Mouse (Mus musculus) cerebellum, adult 2 months (tissue): ENCODE data around the gene Ppm1h. TPM values are rescaled to one million over a fixed set of nuclear protein-coding genes. Genes with fewer than 3 reads are reported as not detected.
A peak's percentile ranks its signal among the peaks of the same experiment; 100 is the strongest.

ENCODE experiments used
- DNase-seq, 2 experiments: peaks; one replicate each; pipeline ENCODE4 v3.0.0; 2021
- H3K27ac ChIP-seq: fragments of 200-500 bp; 2 replicates; pipeline ENCODE4 v1.5.1; 2012; ENCODE audit warnings: low read length, control low read depth, inconsistent platforms; ENCODE audit not compliant: insufficient read depth
- H3K27me3 ChIP-seq: fragments of 200-500 bp; 2 replicates; pipeline ENCODE4 v1.6.1; 2012; ENCODE audit warnings: inconsistent platforms, mild to moderate bottlenecking, low read length, moderate library complexity; ENCODE audit not compliant: control insufficient read depth, insufficient read depth
- H3K4me1 ChIP-seq: fragments of 200-500 bp; 2 replicates; pipeline ENCODE4 v1.6.1; 2011; ENCODE audit warnings: low read length; ENCODE audit not compliant: control insufficient read depth, insufficient read depth
- H3K4me3 ChIP-seq: fragments of 200-500 bp; replicated peaks from 2 replicates; pipeline ENCODE3; 2011; ENCODE audit warnings: mild to moderate bottlenecking, low read depth, low read length, control low read depth; ENCODE audit not compliant: insufficient read depth
- CTCF ChIP-seq: fragments of 200-500 bp; IDR thresholded peaks from 2 replicates; pipeline ENCODE4 v1.5.1; 2011; ENCODE audit warnings: low read depth, mild to moderate bottlenecking, control low read depth, low read length, moderate library complexity, borderline replicate concordance; ENCODE audit not compliant: insufficient read depth
- POLR2A ChIP-seq: fragments of 200-500 bp; IDR thresholded peaks from 2 replicates; pipeline ENCODE4 v1.6.1; 2011; ENCODE audit warnings: low read length, control low read depth, borderline replicate concordance; ENCODE audit not compliant: insufficient read depth
- WGBS: fragments of 180-500 bp; shearing (Covaris S2); methylation state at CpG from one replicate; pipeline ENCODE4 v1.1.7; 2018; 5-methylcytosine and 5-hydroxymethylcytosine counted together
- polyA plus RNA-seq: library from polyadenylated mRNA; depleted of rRNA; stranded (reverse); fragments of >200 nt; gene quantifications from 2 replicates; pipeline ENCODE4 v1.2.3, GENCODE M21; 2012; rRNA removed

Ppm1h gene
- polyA plus RNA-seq, 1 experiment, result 30.4 TPM

- H3K27me3 ChIP-seq, result no peaks in the 10 kb centered on the region
- 8% methylated on average over 52 of the region's 54 CpGs for WGBS
- TF ChIP-seq CTCF (no peak), POLR2A (no peak; the same call in 1 of the 2 replicates)
- peak overlapping the region; percentile 65 for H3K4me3 ChIP-seq
- DNase-seq, result peak; percentile 88 to 90
- H3K27ac ChIP-seq, result peak overlapping the region; percentile 98
- peaks cover 19% of the 10 kb centered on the region for H3K4me1 ChIP-seq
Observed at GRCm38 (mm10) chr10:122986320-122987225, 308.0 kb downstream of the Ppm1h start.

GRCm38 (mm10) chr10:122987671-122988128 is 309.1 kb downstream of the Ppm1h start:
- Histone ChIP-seq H3K27me3 (no peaks in the 10 kb centered on the region), H3K4me3 (no peak overlapping the region), H3K27ac (no peak overlapping the region), H3K4me1 (peaks cover 21% of the 10 kb centered on the region)
- DNase-seq, result peak; percentile 47 to 57
- peak; percentile 44; the same call in 1 of the 2 replicates for TF ChIP-seq CTCF
- no peak for TF ChIP-seq POLR2A
- WGBS, result 22% methylated on average over 9 of the region's 9 CpGs

- Histone ChIP-seq H3K4me1 (peaks cover 21% of the 10 kb centered on the region), H3K27ac (no peak overlapping the region), H3K4me3 (no peak overlapping the region), H3K27me3 (no peaks in the 10 kb centered on the region)
- 83% methylated on average over 7 of the region's 7 CpGs for WGBS
- no peak for DNase-seq
- no peak for TF ChIP-seq POLR2A
Observed at GRCm38 (mm10) chr10:122988372-122988771, 309.8 kb downstream of the Ppm1h start.

- peak in 1 of 2 experiments; percentile 66 for DNase-seq
- TF ChIP-seq POLR2A (no peak), CTCF (no peak)
- no peak overlapping the region; the same call in 1 of the 2 replicates for H3K27ac ChIP-seq
- H3K4me1 ChIP-seq, result peaks cover 21% of the 10 kb centered on the region
- H3K27me3 ChIP-seq, result no peaks in the 10 kb centered on the region
- 33% methylated on average over 9 of the region's 9 CpGs for WGBS
- H3K4me3 ChIP-seq, result no peak overlapping the region
Observed at GRCm38 (mm10) chr10:122989916-122990315, 311.4 kb downstream of the Ppm1h start.

- Histone ChIP-seq H3K4me3 (no peak overlapping the region), H3K27me3 (no peaks in the 10 kb centered on the region), H3K27ac (peak overlapping the region; percentile 60), H3K4me1 (peaks cover 21% of the 10 kb centered on the region)
- DNase-seq, result peak; percentile 41 to 47
- no peak for TF ChIP-seq POLR2A
- TF ChIP-seq CTCF, result 0 out of 2 replicates have a peak, but pooled peaks have one; percentile 8
- 59% methylated on average over 6 of the region's 6 CpGs for WGBS
Observed at GRCm38 (mm10) chr10:122990606-122991005, 312.0 kb downstream of the Ppm1h start.

DNA sequence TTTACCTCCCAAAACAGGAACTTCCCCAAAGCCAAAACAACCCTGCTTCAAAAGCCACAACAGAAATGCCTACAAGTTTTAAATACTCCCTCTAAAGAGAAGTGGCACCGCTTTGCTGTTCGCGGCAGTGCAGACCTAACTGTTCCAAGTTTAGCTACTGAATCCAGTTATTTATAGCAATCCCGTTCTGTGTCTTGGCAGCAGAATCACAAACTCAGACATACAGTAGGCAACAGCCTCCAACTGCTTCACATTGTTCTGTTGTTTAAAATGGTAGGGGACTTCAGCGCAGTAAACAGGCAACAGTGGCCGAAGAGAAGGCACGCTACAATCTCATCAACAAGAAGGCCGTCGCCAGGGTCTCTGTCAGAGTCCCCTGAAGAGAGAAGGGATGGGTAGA is 312.5 kb downstream of the Ppm1h start:
- no peak overlapping the region for H3K4me3 ChIP-seq
- no peaks in the 10 kb centered on the region for H3K27me3 ChIP-seq
- DNase-seq, result peak; percentile 53 to 80
- H3K4me1 ChIP-seq, result peaks cover 21% of the 10 kb centered on the region
- peak overlapping the region; percentile 60 for H3K27ac ChIP-seq
- WGBS, result 17% methylated on average over 9 of the region's 9 CpGs
- TF ChIP-seq POLR2A (no peak), CTCF (no peak)

- Histone ChIP-seq H3K4me3 (no peak overlapping the region), H3K27me3 (no peaks in the 10 kb centered on the region), H3K4me1 (peaks cover 21% of the 10 kb centered on the region), H3K27ac (peak overlapping the region; percentile 15)
- no peak for TF ChIP-seq POLR2A
- WGBS, result 48% methylated on average over 9 of the region's 9 CpGs
- DNase-seq, result peak in 1 of 2 experiments; percentile 44
Observed at GRCm38 (mm10) chr10:122991648-122992047, 313.1 kb downstream of the Ppm1h start.

DNA sequence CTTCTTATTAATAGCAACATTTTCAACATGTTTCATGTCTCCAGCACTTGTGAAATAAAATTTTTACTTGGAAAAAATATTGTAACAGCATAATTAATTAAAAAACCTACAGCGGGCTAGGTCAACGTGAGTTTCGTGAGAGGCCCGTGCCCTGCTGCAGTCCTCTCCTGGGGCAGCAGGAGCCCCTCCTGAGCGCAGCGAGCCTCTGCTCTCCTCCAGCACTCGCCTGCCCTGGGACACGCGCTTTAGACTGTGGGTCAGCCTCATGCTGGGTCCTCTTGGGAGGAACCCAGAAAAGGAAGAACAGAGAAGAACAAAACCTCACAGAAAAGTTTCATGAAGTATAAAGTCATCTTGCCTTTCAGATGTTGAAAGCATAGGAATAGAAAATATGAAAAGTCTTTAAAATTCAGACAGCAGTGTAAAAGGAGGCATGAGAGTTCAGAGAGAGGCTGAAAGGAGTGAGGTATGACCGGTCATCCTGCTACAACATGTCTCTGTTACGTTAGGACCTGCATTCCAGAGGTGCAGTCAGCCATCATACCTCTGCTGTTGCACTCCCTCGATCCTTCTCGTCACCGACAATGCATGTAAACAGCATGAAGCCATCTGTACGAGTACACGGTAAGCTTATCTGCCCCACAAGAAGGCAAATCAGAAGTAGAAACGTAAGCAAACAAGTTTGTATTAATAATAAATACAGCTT is 316.0 kb downstream of the Ppm1h start:
- DNase-seq, result no peak
- H3K27ac ChIP-seq, result no peak overlapping the region
- no peaks in the 10 kb centered on the region for H3K27me3 ChIP-seq
- H3K4me3 ChIP-seq, result no peak overlapping the region
- 48% methylated on average over 17 of the region's 17 CpGs for WGBS
- TF ChIP-seq POLR2A (no peak), CTCF (no peak)
- H3K4me1 ChIP-seq, result peaks cover 17% of the 10 kb centered on the region

Other genes starting within 250 kb of the Ppm1h start
- 0.57 and 0.77 TPM in 2 replicates for gene Avpr1a, start 230.3 kb upstream of the Ppm1h start, polyA plus RNA-seq